Mouse (Mus musculus) limb, embryonic 11.5 days (tissue): ENCODE measurements around the gene Gpr68. TPM values are rescaled to one million over a fixed set of nuclear protein-coding genes. Genes with fewer than 3 reads are reported as not detected.

Source experiments
- ATAC-seq: fragments of 200-750 bp; cut with Nextera tagmentation; 2 replicates; pipeline ENCODE4 v1.8.0; 2017; ENCODE audit warnings: low read depth; ENCODE audit not compliant: insufficient number of reproducible peaks, low FRiP score, low TSS enrichment
- DNase-seq: peaks from one replicate; pipeline ENCODE4 v3.0.0-alpha.2; 2015; ENCODE audit warnings: low spot score
- H3K27ac ChIP-seq: fragments of 300-500 bp; sonication (generic); replicated peaks from 2 replicates; pipeline ENCODE4 v1.5.1; 2014; ENCODE audit warnings: low read depth, mild to moderate bottlenecking, low read length
- H3K27me3 ChIP-seq: fragments of 300-500 bp; sonication (generic); 2 replicates; pipeline ENCODE4 v1.6.1; 2014; ENCODE audit warnings: mild to moderate bottlenecking, low read length, mixed read lengths; ENCODE audit not compliant: control insufficient read depth, insufficient read depth
- H3K36me3 ChIP-seq: fragments of 300-500 bp; sonication (generic); 2 replicates; pipeline ENCODE4 v1.6.1; 2014; ENCODE audit warnings: mild to moderate bottlenecking, low read length, moderate library complexity, mixed read lengths; ENCODE audit not compliant: control insufficient read depth, insufficient read depth
- H3K4me1 ChIP-seq: fragments of 300-500 bp; sonication (generic); 2 replicates; pipeline ENCODE4 v1.6.1; 2014; ENCODE audit warnings: low read length, mixed read lengths; ENCODE audit not compliant: control insufficient read depth, insufficient read depth
- H3K4me2 ChIP-seq: fragments of 300-500 bp; sonication (generic); 2 replicates; pipeline ENCODE4 v1.6.1; 2014; ENCODE audit warnings: low read depth, mild to moderate bottlenecking, moderate library complexity; ENCODE audit not compliant: severe bottlenecking
- H3K4me3 ChIP-seq: fragments of 300-500 bp; sonication (generic); 2 replicates; pipeline ENCODE4 v1.5.1; 2014; ENCODE audit warnings: low read depth, low read length
- H3K9ac ChIP-seq: fragments of 300-500 bp; sonication (generic); 2 replicates; pipeline ENCODE4 v1.6.1; 2014; ENCODE audit warnings: mild to moderate bottlenecking, low read length
- H3K9me3 ChIP-seq: fragments of 300-500 bp; sonication (generic); 2 replicates; pipeline ENCODE4 v1.6.1; 2016; ENCODE audit warnings: low read length; ENCODE audit not compliant: control insufficient read depth
- WGBS: fragments of 180-500 bp; shearing (Covaris S2); extraction: QIAGEN DNeasy Blood & Tissue Kit; methylation state at CpG from one replicate; pipeline ENCODE4 v1.1.7; 2014; 5-methylcytosine and 5-hydroxymethylcytosine counted together
- polyA plus RNA-seq: library from polyadenylated mRNA; unstranded; fragments of >200 nt; fragmentation: Nextera tagmentation; extraction: Ambion mirVana; gene quantifications from 2 replicates; pipeline ENCODE4 v1.2.1, GENCODE M21; 2014

Gene Gpr68
- polyA plus RNA-seq, 1 experiment from 2014 or later = 0.11 TPM

GRCm38 (mm10) chr12:100890548-100890947 is 17.4 kb downstream of the Gpr68 start:
- ATAC-seq (no peak), DNase-seq (no peak)
- 87% methylated on average over 3 of the region's 3 CpGs for WGBS
- Histone ChIP-seq H3K27ac (no peak overlapping the region), H3K36me3 (no peaks in the 10 kb centered on the region), H3K4me1 (no peaks in the 10 kb centered on the region), H3K4me3 (no peak overlapping the region), H3K27me3 (no peaks in the 10 kb centered on the region), H3K9me3 (no peaks in the 10 kb centered on the region), H3K9ac (no peak overlapping the region), H3K4me2 (no peak overlapping the region)

GRCm38 (mm10) chr12:100887801-100888258 is 20.2 kb downstream of the Gpr68 start:
- Histone ChIP-seq H3K27me3 (no peaks in the 10 kb centered on the region), H3K9me3 (no peaks in the 10 kb centered on the region), H3K36me3 (no peaks in the 10 kb centered on the region), H3K27ac (no peak overlapping the region), H3K4me3 (no peak overlapping the region), H3K4me1 (no peaks in the 10 kb centered on the region; the same call in 1 of the 2 replicates), H3K4me2 (no peak overlapping the region), H3K9ac (no peak overlapping the region)
- 57% methylated on average over 12 of the region's 12 CpGs for WGBS
- no peak for ATAC-seq
- DNase-seq = no peak

DNA sequence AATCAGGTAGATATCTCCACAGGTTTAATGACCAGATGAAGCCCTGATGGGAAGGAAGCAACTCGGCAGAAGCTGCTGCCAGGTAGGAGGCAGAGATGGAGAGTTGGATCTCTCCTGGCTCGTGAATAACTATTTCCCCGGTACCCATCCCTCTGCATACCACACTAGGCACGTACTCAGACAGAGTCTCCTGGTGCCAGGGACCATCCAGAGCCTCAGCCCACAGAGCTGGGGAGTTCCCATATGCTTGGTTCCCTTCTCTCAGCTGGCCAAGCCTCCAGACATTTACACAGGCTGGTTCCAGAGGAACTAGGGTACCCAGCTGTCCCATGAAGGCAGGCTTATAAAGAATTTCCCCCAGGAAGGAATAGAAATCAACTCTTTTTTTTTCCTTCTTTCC is 21.1 kb downstream of the Gpr68 start:
- ATAC-seq (no peak), DNase-seq (no peak)
- H3K4me1 ChIP-seq = no peaks in the 10 kb centered on the region; the same call in 1 of the 2 replicates
- no peak overlapping the region for H3K27ac ChIP-seq
- no peak overlapping the region for H3K4me3 ChIP-seq
- no peaks in the 10 kb centered on the region for H3K27me3 ChIP-seq
- H3K9me3 ChIP-seq = no peaks in the 10 kb centered on the region
- H3K4me2 ChIP-seq = no peak overlapping the region
- H3K36me3 ChIP-seq = no peaks in the 10 kb centered on the region
- 81% methylated on average over 4 of the region's 4 CpGs for WGBS
- H3K9ac ChIP-seq = no peak overlapping the region

DNA sequence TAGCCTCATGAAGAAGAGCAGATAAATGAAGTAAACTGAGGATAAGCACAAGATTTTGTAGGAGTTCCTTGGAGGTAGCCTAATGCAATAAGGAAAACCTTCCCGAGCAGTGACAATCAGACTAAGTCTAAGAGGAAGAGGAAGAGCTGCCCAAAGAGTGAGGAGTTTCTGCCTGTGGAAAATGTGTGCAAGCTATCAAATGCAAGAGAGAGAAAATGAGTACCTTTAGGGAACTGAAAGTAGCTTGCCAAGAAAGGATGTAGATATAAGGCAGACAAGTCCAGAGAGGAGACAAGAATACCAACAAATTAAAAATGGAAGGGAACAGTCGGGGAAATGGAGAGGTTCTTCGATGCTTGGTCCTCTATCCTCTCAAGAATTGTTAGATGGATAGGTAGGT is 22.4 kb downstream of the Gpr68 start:
- DNase-seq = no peak
- no peaks in the 10 kb centered on the region for H3K27me3 ChIP-seq
- H3K9ac ChIP-seq = no peak overlapping the region
- no peaks in the 10 kb centered on the region; the same call in 1 of the 2 replicates for H3K4me1 ChIP-seq
- 90% methylated on average over 3 of the region's 3 CpGs for WGBS
- no peaks in the 10 kb centered on the region for H3K9me3 ChIP-seq
- no peak for ATAC-seq
- no peak overlapping the region for H3K4me3 ChIP-seq
- H3K36me3 ChIP-seq = no peaks in the 10 kb centered on the region
- H3K27ac ChIP-seq = no peak overlapping the region
- no peak overlapping the region for H3K4me2 ChIP-seq

GRCm38 (mm10) chr12:100883168-100883567 is 24.8 kb downstream of the Gpr68 start:
- Histone ChIP-seq H3K4me2 (no peak overlapping the region), H3K4me1 (no peaks in the 10 kb centered on the region; the same call in 1 of the 2 replicates), H3K4me3 (no peak overlapping the region), H3K27ac (no peak overlapping the region), H3K9me3 (no peaks in the 10 kb centered on the region), H3K9ac (no peak overlapping the region), H3K27me3 (no peaks in the 10 kb centered on the region), H3K36me3 (no peaks in the 10 kb centered on the region)
- no peak for DNase-seq
- no peak for ATAC-seq
- 54% methylated on average over 7 of the region's 7 CpGs for WGBS

DNA sequence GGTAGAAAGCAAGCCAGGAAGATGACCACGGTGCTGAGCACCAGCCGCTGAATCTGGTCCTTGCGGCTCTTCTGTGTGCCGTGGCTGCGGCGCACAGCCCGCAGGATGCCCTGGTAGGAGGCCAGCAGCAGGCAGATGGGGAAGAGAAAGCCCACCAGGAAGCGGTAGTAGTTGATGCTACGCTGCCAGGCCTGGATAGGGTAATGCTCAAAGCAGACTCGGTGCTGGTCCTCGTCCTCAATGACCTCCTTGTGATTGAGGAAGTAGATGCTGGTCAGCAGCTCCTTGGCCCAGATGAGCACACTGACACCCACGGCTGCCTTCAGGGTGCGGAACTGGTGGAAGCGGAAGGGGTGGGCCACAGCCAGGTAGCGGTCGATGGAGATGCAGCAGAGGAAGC is 29.4 kb downstream of the Gpr68 start:
- Histone ChIP-seq H3K27ac (no peak overlapping the region), H3K4me1 (no peaks in the 10 kb centered on the region; the same call in 1 of the 2 replicates), H3K9ac (no peak overlapping the region), H3K36me3 (no peaks in the 10 kb centered on the region), H3K4me2 (no peak overlapping the region), H3K27me3 (no peaks in the 10 kb centered on the region), H3K9me3 (no peaks in the 10 kb centered on the region), H3K4me3 (no peak overlapping the region)
- WGBS = 94% methylated on average over 16 of the region's 16 CpGs
- ATAC-seq (no peak), DNase-seq (no peak)

GRCm38 (mm10) chr12:100877936-100878335 is 30.1 kb downstream of the Gpr68 start:
- Histone ChIP-seq H3K9ac (no peak overlapping the region), H3K27ac (no peak overlapping the region), H3K4me3 (no peak overlapping the region), H3K4me2 (no peak overlapping the region), H3K36me3 (no peaks in the 10 kb centered on the region), H3K4me1 (no peaks in the 10 kb centered on the region), H3K9me3 (no peaks in the 10 kb centered on the region), H3K27me3 (no peaks in the 10 kb centered on the region)
- DNase-seq (no peak), ATAC-seq (no peak)
- 79% methylated on average over 6 of the region's 6 CpGs for WGBS

DNA sequence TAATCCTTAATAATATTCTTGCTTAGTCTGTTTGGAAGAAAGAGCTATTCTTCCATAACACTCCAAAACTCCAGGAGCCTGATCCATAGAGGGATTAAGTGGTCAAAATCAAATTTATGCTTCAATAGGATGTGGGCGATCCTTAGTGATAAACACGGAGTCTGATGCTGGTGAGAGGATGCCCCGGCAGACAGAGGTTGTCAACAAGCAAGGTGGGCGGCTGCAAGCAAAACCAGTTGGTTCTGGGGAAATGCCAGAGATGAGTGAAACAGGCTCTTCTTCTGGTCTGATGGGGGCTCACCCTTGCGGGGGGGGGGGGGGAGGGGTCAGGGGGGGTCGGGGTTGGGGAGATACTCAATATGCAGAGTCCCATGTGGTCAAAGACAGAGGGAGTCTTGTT is 32.0 kb downstream of the Gpr68 start:
- Histone ChIP-seq H3K36me3 (no peaks in the 10 kb centered on the region), H3K9me3 (no peaks in the 10 kb centered on the region), H3K4me3 (no peak overlapping the region), H3K27ac (no peak overlapping the region), H3K9ac (no peak overlapping the region), H3K4me2 (no peak overlapping the region), H3K27me3 (no peaks in the 10 kb centered on the region), H3K4me1 (no peaks in the 10 kb centered on the region)
- ATAC-seq (no peak), DNase-seq (no peak)
- 80% methylated on average over 5 of the region's 6 CpGs for WGBS

GRCm38 (mm10) chr12:100875553-100875952 is 32.4 kb downstream of the Gpr68 start:
- Histone ChIP-seq H3K9ac (no peak overlapping the region), H3K27ac (no peak overlapping the region), H3K4me2 (no peak overlapping the region), H3K4me3 (no peak overlapping the region), H3K36me3 (no peaks in the 10 kb centered on the region), H3K9me3 (no peaks in the 10 kb centered on the region), H3K27me3 (no peaks in the 10 kb centered on the region), H3K4me1 (no peaks in the 10 kb centered on the region)
- ATAC-seq = no peak
- WGBS = 52% methylated on average over 3 of the region's 3 CpGs
- DNase-seq = no peak
